Mouse (Mus musculus): Measurements from ENCODE around the gene Cdkn2b.

Gene Cdkn2b

DNA sequence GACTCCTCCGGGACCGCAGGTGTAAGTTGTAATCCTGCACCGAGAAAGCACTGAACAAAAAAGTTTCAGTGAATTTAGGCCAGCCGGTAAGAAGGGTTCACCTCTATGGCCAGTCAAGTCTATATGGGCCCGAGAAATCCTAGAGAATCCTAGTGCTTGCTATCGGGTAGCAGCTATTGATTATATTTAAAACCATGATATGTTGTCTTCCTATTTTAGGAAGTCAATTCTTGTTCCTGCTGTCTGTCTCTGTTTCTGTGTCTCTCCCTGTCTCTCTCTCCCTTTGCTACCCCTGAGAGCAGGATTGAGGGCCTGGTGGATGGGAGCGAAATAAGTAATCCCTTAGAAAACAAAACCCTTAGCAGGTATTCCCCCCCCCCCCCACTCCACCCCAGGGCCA is 17.3 kb downstream of the Cdkn2b start:
- DNase-seq (ENCODE audit: low spot score in 2 of 2), result no peak

DNA sequence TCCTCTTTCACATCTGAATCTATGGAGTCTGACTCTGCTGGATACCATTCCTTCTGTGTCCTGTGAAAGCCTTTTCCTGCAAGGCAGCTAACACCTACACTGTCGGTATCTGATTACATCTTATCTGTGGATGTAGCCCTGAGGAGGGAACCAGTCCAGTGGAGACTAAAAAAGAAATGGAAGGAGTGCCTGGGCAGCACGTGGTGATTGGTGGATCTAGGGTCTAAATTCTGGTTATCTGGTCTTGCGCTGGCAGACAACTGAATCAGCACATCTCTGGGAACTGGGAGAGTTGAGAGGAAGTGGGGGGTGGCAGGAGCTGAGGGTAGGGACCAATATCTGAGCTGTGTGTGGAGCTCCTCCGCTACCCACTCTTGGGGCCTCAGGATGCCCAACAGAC is 21.8 kb downstream of the Cdkn2b start:
- no peak for DNase-seq (ENCODE audit: low spot score in 2 of 2)

DNA sequence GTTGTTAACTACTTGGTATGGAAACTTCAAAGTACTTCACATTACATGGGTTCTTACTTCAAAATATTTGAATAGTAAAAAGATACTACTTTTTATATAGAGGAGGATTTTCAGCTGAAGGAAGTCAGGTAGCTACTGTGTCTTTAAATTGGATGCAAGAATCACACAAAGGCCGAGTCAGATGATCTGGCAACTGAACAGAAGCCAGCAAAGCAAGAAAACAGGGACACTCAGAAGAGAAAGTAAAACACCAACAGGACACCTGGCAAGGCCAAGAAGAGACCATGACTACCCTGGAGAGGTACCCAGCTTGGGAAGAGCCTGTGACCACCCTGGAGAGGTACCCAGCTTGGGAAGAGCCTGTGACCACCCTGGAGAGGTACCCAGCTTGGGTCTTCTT is 24.3 kb downstream of the Cdkn2b start:
- DNase-seq (ENCODE audit: low spot score in 2 of 2), result no peak

DNA sequence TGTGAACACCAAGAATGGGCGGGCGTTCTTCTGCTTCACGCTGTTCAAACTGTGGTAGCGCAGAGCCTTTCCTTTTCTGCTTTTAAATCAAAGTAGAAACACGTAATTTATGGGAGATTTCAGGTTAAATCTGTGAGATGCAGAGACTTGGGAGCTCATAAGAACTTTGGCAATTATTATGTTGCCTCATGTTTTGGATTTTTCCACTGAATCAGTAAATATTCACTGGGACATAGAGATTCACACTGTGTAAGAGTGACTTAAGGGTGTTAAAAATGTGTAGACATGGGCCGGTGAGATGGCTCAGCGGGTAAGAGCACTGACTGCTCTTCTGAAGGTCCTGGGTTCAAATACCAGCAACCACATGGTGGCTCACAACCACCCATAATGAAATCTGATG is 25.2 kb downstream of the Cdkn2b start:
- DNase-seq (ENCODE audit: low spot score in 2 of 2), result no peak

DNA sequence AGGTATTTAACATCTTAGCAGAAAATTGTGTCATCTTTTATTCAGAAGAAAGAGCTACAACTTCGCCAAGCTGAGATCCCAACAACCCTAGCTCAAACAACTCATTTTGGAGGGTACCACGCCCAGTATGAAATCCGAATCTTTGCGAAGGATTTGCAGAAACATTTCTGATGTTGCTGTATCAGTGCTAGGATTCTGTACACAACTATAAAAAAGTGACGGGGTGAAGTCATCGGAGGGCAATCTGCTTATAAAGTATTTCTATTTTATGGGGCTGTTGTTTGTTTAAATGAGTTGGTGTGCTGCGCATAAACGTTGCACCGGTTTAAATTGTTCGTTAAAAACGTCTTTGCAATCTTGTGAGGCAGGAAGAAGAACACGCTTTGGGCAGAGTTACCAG is 28.2 kb downstream of the Cdkn2b start:
- DNase-seq (ENCODE audit: low spot score in 2 of 2), result no peak

DNA sequence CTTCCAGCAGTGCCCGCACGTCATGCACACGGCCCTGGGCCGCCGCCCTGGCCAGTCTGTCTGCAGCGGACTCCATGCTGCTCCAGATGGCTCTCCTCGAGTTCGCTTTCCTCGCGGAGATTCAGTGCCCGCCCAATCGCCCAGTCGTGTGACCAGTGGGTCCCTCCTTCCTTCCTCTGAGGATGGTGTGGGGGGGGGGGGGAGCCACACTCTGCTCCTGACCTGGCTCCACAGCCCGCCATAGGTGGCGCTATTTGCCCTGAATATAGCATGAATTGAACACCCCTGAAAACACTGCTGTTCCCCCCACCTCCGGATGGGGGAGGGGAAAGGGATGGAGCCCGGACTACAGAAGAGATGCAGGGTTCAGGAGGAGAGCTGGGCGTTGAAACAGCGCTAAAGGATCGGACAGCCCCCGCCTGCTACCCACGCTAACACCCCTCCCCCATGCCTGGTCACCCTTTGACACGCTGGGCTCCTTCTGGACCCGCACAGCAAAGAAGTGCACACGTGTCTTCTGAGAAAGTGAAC is 28.7 kb downstream of the Cdkn2b start:
- DNase-seq (ENCODE audit: low spot score in 2 of 2), result no peak

DNA sequence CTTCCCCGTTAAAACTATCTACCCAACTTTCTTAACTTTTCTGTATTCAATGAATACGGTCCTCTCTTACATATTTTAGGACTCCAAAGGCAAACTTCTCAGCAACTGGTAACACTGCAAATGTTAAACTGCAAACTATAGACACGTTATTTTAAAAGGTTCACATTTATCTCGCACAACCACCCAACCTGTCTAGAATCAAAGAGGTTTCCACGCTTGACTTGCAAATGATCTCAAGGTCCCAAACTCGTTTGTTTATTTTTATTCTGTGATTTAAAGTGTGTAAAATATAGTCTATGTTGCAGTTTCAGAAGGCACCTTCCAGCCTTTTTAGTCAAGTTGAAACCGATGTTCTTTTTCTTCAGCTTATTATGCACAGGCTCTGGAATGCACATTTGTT is 29.6 kb downstream of the Cdkn2b start:
- no peak for DNase-seq (ENCODE audit: low spot score in 2 of 2)

DNA sequence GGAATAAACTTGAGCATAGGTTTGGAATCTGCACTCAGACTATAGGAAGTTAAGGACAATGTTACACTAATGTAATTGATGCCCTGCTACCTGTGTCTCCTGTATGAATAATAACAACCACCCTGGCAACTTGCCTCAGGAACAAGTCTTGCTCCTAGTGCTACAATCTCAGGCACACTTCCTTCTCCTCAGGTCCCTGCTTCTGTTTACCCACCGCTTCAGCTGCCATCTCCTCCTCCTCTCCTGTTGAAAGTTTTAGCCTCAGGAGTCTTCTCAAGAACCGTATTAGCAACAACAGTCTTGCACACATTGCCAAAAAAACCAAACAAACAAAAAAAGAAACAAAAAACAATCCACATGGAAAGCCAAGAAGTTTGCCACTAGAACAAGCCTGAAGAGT is 31.2 kb downstream of the Cdkn2b start:
- no peak for DNase-seq (ENCODE audit: low spot score in 2 of 2)

DNA sequence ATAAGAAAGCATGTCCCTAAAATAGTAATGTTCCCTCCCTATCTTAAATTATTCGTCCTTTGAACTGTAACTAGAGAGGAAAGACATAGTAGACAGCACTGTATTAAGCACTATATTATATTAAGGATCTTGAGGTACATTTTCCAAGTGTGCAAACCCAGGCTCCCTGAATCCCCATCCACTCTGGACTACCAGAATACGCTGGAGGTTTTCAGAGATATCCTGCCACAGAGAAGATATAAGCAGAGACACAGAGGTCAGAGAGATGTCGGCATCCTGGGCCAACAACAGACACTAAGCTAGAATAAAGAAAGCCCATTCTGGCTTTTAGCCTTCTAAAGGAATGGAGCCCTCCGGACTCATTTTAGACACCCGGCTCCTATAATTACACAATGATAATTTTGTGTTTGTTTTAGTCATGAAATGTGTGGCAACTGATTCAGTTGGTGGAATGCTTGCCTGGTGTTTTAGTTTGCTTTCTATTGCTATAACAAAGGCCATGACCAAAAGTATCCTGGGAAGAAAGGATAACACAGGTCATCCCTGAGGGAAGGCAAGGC is 33.4 kb downstream of the Cdkn2b start:
- DNase-seq (ENCODE audit: low spot score in 2 of 2), result no peak

DNA sequence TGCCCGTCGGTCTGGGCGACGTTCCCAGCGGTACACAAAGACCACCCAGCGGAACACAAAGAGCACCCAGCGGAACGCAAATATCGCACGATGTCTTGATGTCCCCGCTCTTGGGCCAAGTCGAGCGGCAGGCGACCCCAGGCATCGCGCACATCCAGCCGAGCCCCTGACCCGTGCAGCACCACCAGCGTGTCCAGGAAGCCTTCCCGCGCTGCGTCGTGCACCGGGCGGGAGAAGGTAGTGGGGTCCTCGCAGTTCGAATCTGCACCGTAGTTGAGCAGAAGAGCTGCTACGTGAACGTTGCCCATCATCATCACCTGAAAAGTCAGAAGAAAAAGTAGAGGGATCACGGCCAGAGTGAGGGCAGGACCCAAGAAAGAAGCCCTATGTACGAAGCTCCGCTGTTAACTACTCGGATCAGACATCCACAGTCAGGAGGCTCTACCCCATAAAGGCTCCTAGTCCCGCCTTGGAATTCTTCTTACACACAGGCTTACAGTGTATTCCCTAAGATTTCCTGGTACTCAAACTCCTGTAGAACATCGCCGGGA is 34.1 kb downstream of the Cdkn2b start:
- DNase-seq (ENCODE audit: low spot score in 2 of 2), result no peak

DNA sequence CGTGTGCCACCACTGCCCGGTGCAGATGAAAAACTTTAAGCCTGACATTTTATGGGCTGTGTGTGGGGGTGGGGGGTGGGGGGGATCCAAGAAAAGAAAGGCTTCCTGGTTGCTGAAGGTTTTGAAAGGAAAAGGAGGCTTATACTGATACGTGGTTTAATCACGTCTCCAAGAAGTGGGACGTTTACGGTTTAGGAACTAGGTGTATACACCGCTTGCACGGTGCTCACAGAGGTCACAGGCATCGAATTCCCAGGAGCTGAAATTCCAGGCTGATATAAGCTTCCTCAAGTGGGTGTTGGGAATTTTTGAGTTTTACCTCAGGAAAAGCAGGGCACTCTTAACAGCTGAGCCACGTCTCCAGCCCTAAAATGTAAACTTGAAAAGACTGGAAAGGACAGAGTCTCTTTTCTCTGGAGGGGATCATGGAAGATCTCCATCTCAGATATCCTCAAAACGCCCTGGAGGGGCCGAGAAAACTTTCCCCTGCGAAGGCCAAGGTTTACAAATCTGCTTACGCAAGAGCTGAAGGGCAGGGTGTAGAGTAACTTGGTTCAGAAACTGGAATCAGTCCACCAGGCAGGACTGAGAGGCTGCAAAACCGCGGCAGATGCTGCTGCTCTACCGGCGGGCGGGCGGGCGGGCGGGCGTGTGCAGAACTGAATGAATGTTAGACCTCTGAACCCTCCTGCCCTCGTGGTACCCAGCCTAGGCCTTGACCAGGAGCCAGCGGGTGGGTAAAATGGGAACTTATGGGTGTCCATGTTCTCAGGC is 34.8 kb downstream of the Cdkn2b start:
- DNase-seq (ENCODE audit: low spot score in 2 of 2), result no peak

DNA sequence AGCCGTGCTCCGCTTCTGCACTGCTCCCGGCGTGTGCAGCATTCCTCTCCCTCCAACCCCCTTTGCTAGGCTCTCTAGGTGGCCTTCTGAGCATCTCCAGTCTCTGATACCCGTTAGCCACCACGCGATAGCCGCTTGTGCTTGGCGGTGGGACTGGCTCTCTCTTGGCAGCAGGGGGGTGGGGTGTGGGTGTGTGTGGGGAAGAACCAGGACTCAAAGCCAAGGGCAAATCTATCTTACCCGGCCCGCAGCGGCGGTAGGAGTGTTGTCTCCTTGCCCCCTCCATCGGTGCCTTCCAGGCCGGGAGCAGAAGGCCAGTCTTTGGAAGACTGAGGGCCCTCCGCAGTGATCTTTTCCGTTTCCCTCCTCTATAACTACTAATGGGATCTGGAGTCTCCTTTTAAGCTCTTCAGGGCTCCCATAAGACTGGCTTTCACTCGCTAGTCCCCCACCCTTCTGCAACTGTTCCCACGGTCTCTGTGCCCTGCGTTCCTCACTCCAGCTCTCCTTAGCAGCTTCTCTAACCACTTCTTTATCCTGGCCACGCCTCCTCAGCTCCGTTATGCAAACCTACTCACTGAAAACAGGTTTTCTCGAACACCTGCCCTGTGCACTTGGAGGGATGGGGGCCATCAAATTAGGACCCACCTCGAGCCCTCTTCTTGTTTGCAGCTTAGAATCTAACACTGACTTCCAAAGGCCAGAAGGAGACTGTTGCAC is 35.9 kb downstream of the Cdkn2b start:
- no peak for DNase-seq (ENCODE audit: low spot score in 2 of 2)

DNA sequence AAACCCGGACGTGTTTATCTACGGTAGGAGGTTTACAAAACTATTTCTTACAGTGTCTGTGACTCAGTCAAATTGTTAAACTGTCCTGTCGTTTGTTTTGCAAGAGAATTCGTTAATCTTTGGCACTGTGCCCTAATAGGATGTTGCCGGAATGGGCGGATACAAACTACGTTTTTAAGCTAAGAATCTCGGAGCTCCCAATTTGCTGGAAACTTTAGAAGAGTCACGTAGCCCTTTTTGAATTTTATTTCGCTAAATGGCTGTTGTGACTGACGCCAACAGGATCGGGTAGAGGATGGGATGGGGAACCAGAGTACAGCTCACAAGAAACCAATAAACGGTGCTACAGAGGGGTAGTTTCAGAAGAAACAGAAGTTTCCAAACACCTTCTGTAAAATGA is 36.8 kb downstream of the Cdkn2b start:
- no peak for DNase-seq (ENCODE audit: low spot score in 2 of 2)

DNA sequence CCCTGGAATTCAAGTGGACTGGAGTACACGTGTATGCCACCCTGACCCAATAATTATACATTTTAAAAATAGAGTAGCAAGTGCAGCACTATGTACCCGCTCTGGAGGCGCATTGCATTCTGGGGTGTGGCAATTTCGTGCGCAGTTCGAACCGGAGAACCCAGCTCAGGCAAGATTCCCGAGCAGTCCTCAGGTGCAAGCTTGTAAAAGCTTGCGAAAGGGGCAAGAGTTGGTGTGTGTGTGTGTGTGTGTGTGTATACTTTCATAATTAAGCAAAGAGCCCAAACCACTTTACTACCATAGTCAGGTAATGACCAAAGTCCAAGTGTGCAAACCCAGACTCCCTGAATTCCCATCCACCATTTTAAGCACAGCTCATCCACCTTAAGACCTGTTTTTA is 37.3 kb downstream of the Cdkn2b start:
- no peak for DNase-seq (ENCODE audit: low spot score in 2 of 2)

DNA sequence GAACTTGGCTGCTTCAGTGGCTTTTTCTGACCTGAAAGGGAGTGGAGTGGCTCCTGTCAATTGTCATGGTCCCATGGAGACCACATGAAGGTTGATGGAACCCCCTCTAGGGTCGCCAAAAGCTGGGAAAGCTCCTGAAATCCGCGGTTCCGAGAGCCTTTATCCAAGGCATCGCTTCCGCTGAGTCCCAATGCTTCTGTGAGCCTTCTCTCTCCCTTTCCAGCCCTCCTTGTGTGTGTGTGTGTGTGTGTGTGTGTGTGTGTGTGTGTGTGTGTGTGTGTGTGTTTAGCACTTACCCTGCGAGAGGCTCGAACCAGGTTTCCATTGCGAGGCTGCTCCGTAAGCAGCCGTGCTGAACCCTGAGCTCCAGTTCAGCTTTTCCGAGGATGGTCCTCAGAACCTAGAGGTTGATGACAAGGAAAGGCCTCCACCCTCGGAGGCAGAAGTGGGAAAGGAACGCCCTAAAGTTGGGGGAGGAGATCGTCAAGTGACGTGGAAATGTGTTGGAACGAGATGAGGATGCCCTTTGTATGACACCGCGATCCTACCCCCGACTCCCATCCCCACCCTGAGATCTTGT is 37.8 kb downstream of the Cdkn2b start:
- no peak for DNase-seq (ENCODE audit: low spot score in 2 of 2)

DNA sequence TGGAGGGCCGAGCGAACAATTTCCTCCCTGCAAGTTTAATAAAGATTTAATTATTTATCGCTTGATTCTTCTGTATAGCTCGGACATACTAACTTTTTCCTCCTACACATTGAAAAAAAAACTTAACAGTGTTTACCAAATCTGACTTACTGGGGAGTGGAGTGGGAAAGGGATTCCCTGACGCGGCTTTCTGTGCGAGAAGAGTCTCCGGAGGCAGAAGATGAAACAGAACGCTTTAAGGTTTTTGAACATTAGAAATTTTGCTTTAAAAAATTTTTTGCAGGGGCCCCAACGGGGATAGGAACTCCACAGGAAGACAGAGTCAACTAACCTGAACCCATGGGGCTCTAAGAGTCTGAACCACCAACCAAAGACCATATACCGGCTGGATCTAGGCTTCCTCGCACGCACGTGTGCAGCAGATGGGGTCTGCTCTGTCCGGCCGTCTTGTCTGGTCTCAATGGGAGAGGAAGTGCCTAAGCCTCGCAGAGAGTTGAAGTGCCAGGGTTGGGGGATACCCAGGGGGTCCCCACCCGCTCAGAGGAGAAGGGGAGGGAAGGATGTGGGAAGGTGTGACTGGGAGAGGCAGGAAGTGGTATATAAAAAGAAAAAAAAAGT is 38.6 kb downstream of the Cdkn2b start:
- DNase-seq (ENCODE audit: low spot score in 2 of 2), result no peak

DNA sequence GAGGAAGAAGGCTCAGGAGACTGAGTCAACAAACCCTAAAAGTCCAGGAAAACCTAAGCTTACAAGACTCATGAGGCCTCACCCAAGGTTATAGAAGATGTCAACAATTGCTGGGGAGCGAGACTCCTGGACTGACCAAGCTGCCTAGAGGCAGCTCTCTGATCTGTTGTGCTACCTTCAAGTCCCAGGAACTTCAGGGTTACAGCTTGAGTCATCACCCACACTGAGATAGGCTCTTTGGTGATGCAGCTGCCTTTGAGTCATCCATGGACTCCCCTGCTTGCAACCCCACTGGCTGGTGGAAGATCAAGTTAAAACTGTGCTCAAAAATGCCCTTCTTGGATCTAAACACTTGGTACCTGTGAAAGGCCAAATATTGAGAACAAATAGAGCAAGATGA is 53.1 kb downstream of the Cdkn2b start:
- DNase-seq (ENCODE audit: low spot score in 2 of 2), result no peak
